Mouse (Mus musculus): ENCODE data around the gene Stambpl1. TPM values are rescaled to one million over a fixed set of nuclear protein-coding genes. Genes with fewer than 3 reads are reported as not detected.

The Stambpl1 gene
- polyA plus RNA-seq (2012; ENCODE audit: insufficient read depth, low replicate concordance): 1.1 TPM in 1 of 2 replicates, not detected in the other

GRCm38 (mm10) chr19:34192008-34192963 is at the start of gene Stambpl1:
Gene Stambpl1, plus strand, starts transcription at chr19:34192229.
- Histone ChIP-seq H3K9me3 (no peaks in the 10 kb centered on the region), H3K4me3 (replicated peaks) (peak within 1 kb of the TSS; percentile 97), H3K27me3 (replicated peaks) (peaks cover 23% of the 10 kb centered on the region), H3K4me1 (peaks cover 33% of the 10 kb centered on the region), H3K36me3 (replicated peaks; ENCODE audit: low read length) (no peaks in the 10 kb centered on the region)
- TF ChIP-seq GATA1 (IDR thresholded peaks at IDR 0.05; ENCODE audit: borderline replicate concordance, low read length) (no peak), FLI1 (IDR thresholded peaks at IDR 0.05; ENCODE audit: low read length) (no peak)

GRCm38 (mm10) chr19:34148421-34148820 is 43.6 kb upstream of the Stambpl1 start:
- no peaks in the 10 kb centered on the region for H3K9me3 ChIP-seq
- H3K4me1 ChIP-seq: no peaks in the 10 kb centered on the region

GRCm38 (mm10) chr19:34151909-34152308 is 40.1 kb upstream of the Stambpl1 start:
- TF ChIP-seq GATA1 (IDR thresholded peaks at IDR 0.05; ENCODE audit: borderline replicate concordance, low read length): no peak
- Histone ChIP-seq H3K9me3 (no peaks in the 10 kb centered on the region), H3K27me3 (replicated peaks) (no peaks in the 10 kb centered on the region), H3K36me3 (replicated peaks; ENCODE audit: low read length) (no peaks in the 10 kb centered on the region), H3K4me3 (replicated peaks) (no peak overlapping the region), H3K4me1 (no peaks in the 10 kb centered on the region)

More at GRCm38 (mm10) chr19:34148421-34148820, 43.6 kb upstream of the Stambpl1 start:
- Histone ChIP-seq H3K36me3 (replicated peaks; ENCODE audit: low read length) (no peaks in the 10 kb centered on the region), H3K4me3 (replicated peaks) (no peak overlapping the region), H3K27me3 (replicated peaks) (no peaks in the 10 kb centered on the region)
- TF ChIP-seq FLI1 (IDR thresholded peaks at IDR 0.05; ENCODE audit: low read length) (no peak), GATA1 (IDR thresholded peaks at IDR 0.05; ENCODE audit: borderline replicate concordance, low read length) (no peak)

GRCm38 (mm10) chr19:34153263-34154144 is 38.5 kb upstream of the Stambpl1 start:
- no peaks in the 10 kb centered on the region for H3K4me1 ChIP-seq
- no peaks in the 10 kb centered on the region for H3K27me3 ChIP-seq (replicated peaks)
- no peak overlapping the region for H3K4me3 ChIP-seq (replicated peaks)
- TF ChIP-seq FLI1 (IDR thresholded peaks at IDR 0.05; ENCODE audit: low read length) (no peak), GATA1 (IDR thresholded peaks at IDR 0.05; ENCODE audit: borderline replicate concordance, low read length) (no peak)
- H3K36me3 ChIP-seq (replicated peaks; ENCODE audit: low read length): no peaks in the 10 kb centered on the region
- no peaks in the 10 kb centered on the region for H3K9me3 ChIP-seq

- TF ChIP-seq FLI1 (IDR thresholded peaks at IDR 0.05; ENCODE audit: low read length) (no peak), GATA1 (IDR thresholded peaks at IDR 0.05; ENCODE audit: borderline replicate concordance, low read length) (no peak)
- no peaks in the 10 kb centered on the region for H3K36me3 ChIP-seq (replicated peaks; ENCODE audit: low read length)
- H3K4me1 ChIP-seq: peaks cover under 1% of the 10 kb centered on the region; the same call in 1 of the 2 replicates
- no peaks in the 10 kb centered on the region for H3K9me3 ChIP-seq
- H3K27me3 ChIP-seq (replicated peaks): no peaks in the 10 kb centered on the region
- no peak overlapping the region for H3K4me3 ChIP-seq (replicated peaks)
These were observed 29.3 kb upstream of the Stambpl1 start for GRCm38 (mm10) chr19:34162693-34163092.

GRCm38 (mm10) chr19:34165891-34166290 is 26.1 kb upstream of the Stambpl1 start, which contains the start of gene Ankrd22:
Gene Ankrd22, minus strand, starts transcription at chr19:34166053.
- H3K9me3 ChIP-seq: no peaks in the 10 kb centered on the region
- no peaks in the 10 kb centered on the region for H3K36me3 ChIP-seq (replicated peaks; ENCODE audit: low read length)
- H3K4me3 ChIP-seq (replicated peaks): no peak within 1 kb of the TSS
- TF ChIP-seq GATA1 (IDR thresholded peaks at IDR 0.05; ENCODE audit: borderline replicate concordance, low read length): no peak
- TF ChIP-seq FLI1 (IDR thresholded peaks at IDR 0.05; ENCODE audit: low read length): no peak
- peaks cover 5% of the 10 kb centered on the region; the same call in 1 of the 2 replicates for H3K4me1 ChIP-seq
- no peaks in the 10 kb centered on the region for H3K27me3 ChIP-seq (replicated peaks)

GRCm38 (mm10) chr19:34166386-34166785 is 25.6 kb upstream of the Stambpl1 start:
- TF ChIP-seq FLI1 (IDR thresholded peaks at IDR 0.05; ENCODE audit: low read length) (no peak), GATA1 (IDR thresholded peaks at IDR 0.05; ENCODE audit: borderline replicate concordance, low read length) (no peak)
- Histone ChIP-seq H3K36me3 (replicated peaks; ENCODE audit: low read length) (no peaks in the 10 kb centered on the region), H3K27me3 (replicated peaks) (no peaks in the 10 kb centered on the region), H3K4me3 (replicated peaks) (no peak overlapping the region), H3K9me3 (no peaks in the 10 kb centered on the region), H3K4me1 (peaks cover 10% of the 10 kb centered on the region)

- Histone ChIP-seq H3K4me1 (peaks cover 17% of the 10 kb centered on the region), H3K9me3 (no peaks in the 10 kb centered on the region), H3K27me3 (replicated peaks) (no peaks in the 10 kb centered on the region), H3K4me3 (replicated peaks) (no peak overlapping the region), H3K36me3 (replicated peaks; ENCODE audit: low read length) (no peaks in the 10 kb centered on the region)
- TF ChIP-seq GATA1 (IDR thresholded peaks at IDR 0.05; ENCODE audit: borderline replicate concordance, low read length): no peak
- no peak for TF ChIP-seq FLI1 (IDR thresholded peaks at IDR 0.05; ENCODE audit: low read length)
These were observed 23.9 kb upstream of the Stambpl1 start for GRCm38 (mm10) chr19:34167896-34168661.

GRCm38 (mm10) chr19:34169121-34169520 is 22.9 kb upstream of the Stambpl1 start:
- Histone ChIP-seq H3K27me3 (replicated peaks) (no peaks in the 10 kb centered on the region), H3K36me3 (replicated peaks; ENCODE audit: low read length) (no peaks in the 10 kb centered on the region), H3K4me3 (replicated peaks) (no peak overlapping the region), H3K4me1 (peaks cover 28% of the 10 kb centered on the region), H3K9me3 (no peaks in the 10 kb centered on the region)
- TF ChIP-seq GATA1 (IDR thresholded peaks at IDR 0.05; ENCODE audit: borderline replicate concordance, low read length) (no peak), FLI1 (IDR thresholded peaks at IDR 0.05; ENCODE audit: low read length) (no peak)
